Mouse (Mus musculus): ENCODE data around the gene Cdc25a.

GRCm38 (mm10) chr9:109832391-109833087, 42.8 kb upstream of the Cdc25a start, which contains the start of gene Nme6:
- TF ChIP-seq CTCF (IDR thresholded peaks at IDR 0.05; ENCODE audit: low read depth, low read length) = peak; percentile 67
- no peak for TF ChIP-seq EP300 (IDR thresholded peaks at IDR 0.05; ENCODE audit: insufficient read depth, low read depth, low read length)
